Mouse (Mus musculus): Measurements from ENCODE around the gene Slc25a11.

Gene Slc25a11

GRCm38 (mm10) chr11:70650322-70651175 is 3.3 kb upstream of the Slc25a11 start:
- DNase-seq (ENCODE audit: low spot score): no peak

DNA sequence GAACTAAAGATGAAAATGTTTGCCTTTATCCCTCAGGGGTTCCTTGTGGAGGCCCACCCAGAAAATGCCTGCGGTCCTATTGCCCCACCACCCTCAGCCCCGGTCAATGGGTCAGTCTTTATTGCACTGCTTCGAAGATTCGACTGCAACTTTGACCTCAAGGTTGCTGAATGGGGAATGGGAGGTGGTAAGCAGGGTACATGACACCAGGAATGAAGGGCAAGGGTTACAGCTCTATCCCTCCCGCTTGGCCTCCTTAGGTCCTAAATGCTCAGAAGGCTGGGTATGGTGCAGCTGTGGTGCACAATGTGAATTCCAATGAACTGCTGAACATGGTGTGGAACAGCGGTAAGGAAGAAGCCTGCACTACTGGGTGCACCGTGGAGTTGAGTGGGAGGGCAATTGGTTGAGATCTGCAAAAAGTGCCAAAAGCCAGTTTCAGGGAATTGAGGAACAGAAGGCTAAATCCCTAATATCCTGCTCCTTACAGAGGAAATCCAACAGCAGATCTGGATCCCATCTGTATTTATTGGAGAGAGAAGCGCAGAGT is 2.0 kb upstream of the Slc25a11 start:
- no peak for DNase-seq (ENCODE audit: low spot score)

GRCm38 (mm10) chr11:70648512-70648911 is 1.2 kb upstream of the Slc25a11 start:
- DNase-seq (ENCODE audit: low spot score): no peak

DNA sequence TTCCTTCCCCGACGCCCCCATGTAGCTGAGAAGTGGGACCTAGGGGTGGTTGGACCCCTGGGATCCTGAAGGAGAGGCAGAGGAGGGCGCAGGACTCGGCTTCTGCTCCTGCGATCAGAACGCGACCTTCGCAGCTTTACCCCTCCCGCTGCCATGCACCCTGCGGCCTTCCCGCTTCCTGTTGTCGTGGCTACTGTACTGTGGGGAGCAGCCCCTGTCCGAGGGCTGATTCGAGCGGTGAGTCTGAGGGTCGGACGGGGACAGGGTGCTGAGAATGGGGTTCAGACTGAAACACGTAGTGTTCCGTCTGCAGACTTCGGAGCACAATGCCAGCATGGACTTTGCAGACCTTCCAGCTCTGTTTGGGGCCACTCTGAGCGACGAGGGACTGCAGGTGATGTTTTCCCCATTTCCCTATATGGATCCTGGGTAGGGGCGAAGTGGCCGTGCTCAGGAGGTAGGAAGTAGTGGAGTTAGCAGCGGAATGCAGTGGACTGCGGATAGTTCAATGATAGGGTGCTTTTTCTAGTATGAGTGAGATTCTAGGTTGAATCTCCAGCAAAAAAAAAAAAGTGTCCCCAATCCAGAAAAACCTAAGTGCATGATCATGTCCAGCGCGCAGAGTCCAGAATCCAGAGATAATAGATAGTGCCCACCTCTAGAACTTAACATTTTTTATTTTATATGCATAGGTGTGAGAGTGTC is 589 bp upstream of the Slc25a11 start:
- DNase-seq (ENCODE audit: low spot score): no peak

DNA sequence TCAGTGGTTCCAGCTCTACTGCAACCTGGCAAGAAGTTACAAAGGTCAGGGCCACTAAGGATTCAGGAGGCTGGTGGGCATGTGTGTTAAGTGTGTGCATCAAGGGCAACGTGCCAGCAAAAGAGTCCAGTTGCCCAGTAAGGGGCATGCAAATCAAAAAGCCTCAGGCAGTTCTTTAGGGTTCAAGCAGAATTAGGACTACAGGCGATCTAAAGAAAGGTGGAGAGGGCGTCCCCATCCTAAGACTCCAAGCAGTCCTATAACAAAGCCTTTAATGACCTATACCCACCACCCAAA is 1.1 kb downstream of the Slc25a11 start:
- no peak for DNase-seq (ENCODE audit: low spot score)

GRCm38 (mm10) chr11:70645461-70646258 is 1.6 kb downstream of the Slc25a11 start:
- no peak for DNase-seq (ENCODE audit: low spot score)

DNA sequence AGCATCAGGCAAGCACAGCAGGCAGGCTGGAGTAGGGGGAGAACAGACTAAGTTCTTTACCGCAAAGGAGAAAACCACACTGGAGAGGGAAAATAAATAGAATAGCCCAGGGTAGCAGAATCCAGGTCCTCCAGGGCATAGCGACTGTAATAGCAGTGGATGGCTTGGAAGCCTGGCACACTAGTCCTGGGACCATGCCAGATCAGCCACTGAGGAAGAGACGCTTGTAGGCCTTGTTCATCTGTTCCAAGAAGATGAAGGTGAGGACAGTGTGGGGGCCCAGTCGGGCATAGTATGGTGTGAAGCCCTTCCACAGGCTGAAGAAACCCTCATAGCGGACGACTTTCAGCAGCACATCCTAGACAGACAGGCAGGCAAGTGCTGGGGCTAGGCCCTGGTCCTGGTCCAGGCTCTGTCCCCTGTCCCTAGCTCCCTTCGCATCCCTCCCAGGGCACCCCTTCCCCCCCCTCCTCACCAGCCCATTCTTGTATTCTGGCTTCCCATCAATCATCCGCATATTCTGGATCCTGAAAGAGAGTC is 2.6 kb downstream of the Slc25a11 start:
- no peak for DNase-seq (ENCODE audit: low spot score)

DNA sequence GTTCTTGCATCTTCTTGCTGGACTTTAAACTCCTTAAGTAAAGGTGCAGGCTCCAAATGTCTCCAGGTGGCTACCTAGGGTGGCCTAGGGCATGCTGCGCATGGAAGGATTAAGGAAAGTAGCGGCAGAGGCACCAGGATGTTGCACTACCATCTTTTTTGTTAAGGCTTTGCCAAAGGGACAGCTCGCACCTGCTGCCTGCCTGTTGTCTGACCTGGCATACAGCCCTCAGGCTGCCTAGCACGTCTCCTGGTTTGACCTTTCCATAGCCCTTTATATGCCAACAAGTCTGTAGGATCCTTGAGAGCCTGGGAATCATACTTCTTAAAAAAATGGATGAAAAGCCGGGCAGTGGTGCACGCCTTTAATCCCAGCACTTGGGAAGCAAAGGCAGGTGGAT is 4.2 kb downstream of the Slc25a11 start:
- no peak for DNase-seq (ENCODE audit: low spot score)

DNA sequence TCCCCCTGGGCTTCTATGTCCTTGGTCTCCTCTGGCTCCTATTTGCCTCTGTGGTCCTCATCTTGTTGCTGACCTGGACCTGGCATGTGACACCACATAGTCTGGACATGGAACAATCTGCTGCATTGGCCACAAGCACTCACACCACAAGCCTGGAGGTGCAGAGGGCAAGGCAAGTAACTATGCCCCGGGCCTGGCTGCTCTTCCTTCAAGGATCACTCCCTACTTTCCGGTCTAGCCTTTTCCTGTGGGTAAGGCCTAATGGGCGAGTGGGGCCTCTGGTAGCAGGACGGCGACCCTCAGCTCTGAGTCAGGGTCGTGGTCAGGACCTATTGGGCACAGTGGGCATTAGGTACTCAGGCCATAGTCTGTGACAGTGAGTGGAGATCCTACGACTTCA is 6.0 kb downstream of the Slc25a11 start:
- DNase-seq (ENCODE audit: low spot score): no peak

DNA sequence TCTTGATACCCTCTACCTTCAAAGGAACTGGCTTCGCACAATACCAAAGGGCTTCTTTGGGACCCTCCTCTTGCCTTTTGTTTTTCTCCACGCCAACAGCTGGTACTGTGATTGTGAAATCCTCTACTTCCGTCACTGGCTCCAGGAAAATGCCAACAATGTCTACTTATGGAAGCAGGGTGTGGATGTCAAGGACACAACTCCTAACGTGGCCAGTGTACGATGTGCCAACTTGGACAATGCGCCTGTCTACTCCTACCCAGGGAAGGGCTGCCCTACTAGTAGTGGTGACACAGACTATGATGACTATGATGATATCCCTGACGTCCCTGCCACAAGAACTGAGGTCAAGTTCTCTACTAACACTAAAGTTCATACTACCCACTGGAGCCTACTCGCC is 7.3 kb downstream of the Slc25a11 start:
- no peak for DNase-seq (ENCODE audit: low spot score)

DNA sequence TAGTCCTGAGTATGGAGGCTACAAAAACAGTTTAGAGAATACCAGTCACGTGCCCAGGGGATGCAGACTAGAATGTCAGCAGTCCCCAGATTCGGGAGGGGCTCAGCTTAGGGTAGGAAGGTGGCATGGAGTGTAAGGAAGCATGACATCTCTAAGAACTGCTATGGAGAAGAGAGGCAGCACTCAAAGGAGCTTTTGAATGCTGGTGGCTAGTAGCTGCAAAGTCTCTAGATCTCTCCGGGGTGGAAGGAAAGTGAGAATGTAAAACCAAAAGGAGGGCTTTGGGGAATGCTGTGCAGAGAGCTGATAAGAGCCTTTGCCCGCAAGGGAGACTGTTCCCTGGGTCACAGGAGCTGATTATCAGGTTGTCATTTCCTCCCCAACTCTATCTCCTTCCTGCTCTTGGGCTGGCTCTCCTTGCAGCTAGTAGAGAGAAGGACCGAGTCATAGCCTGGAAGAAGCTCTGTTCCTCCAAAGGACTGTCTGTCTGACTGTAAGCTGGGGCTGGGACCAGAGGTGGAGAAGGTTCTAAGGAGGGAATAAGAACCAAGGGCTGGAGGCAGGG is 8.5 kb downstream of the Slc25a11 start, which contains the start of gene Gp1ba:
TSS of gene Gp1ba (plus strand) at position 409 of the 565 bp plus-strand sequence.
- DNase-seq (ENCODE audit: low spot score): no peak

- no peak for DNase-seq (ENCODE audit: low spot score)
Measured at GRCm38 (mm10) chr11:70638293-70638692, 9.0 kb downstream of the Slc25a11 start.

DNA sequence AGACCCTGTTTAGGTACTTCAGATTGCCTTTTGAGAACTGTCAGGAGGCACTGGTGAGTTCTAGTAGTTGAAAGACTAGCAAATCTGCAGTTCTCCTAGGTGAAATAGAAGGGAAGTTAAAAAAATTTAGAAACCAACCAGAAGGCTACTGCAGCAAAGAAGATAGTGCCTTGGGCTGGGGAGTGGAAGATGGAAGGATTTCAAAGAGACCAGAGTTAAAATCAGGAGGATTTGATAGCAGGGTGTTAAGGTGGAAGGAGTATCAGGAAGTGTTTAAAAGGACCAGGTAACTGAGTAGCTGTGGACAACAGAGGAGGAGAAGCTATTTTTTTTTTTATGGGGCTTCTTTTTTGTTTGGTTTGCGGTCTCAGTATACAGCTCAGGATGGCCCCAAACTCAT is 9.5 kb downstream of the Slc25a11 start:
- DNase-seq (ENCODE audit: low spot score): no peak

DNA sequence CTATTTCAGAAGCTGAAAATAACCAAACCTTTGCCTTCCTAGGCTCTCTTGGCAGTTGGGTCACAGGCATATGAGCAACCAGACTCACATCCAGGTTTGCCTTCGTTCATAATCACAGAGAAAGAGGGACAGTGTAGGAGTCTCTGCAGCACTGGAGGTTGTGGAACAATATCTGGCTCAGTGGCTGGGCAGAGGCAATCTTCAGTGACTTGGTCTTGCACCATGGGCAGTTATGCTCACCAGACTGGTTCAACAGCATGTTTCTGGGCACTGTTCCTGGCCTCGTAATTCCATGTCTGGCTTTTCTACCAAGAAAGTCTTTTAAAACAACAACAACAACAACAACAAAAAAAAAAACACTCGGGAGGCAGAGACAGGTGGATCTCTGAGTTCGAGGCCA is 11.7 kb downstream of the Slc25a11 start:
- DNase-seq (ENCODE audit: low spot score): peak; percentile 62

- DNase-seq (ENCODE audit: low spot score): no peak
Measured at GRCm38 (mm10) chr11:70630129-70630528, 17.1 kb downstream of the Slc25a11 start.

DNA sequence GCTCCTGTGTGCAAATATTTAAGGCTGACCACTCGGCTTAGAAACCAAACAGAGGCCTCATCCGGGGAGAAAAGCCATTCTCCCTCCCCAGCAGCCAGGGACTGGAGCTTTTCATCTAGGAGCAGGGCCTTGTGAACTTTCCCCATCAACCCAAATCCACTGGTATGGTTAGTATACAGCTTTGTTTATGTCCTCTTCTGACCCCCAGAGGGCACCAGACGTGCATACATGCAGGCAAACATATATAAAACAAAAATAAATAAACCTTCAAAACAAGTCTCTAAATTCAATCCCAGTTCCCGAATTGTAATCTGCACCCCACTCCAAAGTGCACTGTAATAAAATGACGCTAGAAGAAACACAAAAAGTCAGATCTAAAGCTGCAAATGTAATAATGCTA is 17.7 kb downstream of the Slc25a11 start:
- no peak for DNase-seq (ENCODE audit: low spot score)

- DNase-seq (ENCODE audit: low spot score): no peak
Measured at GRCm38 (mm10) chr11:70628431-70628830, 18.8 kb downstream of the Slc25a11 start.

GRCm38 (mm10) chr11:70626877-70627276 is 20.4 kb downstream of the Slc25a11 start:
- no peak for DNase-seq (ENCODE audit: low spot score)

GRCm38 (mm10) chr11:70625473-70625872 is 21.8 kb downstream of the Slc25a11 start:
- no peak for DNase-seq (ENCODE audit: low spot score)

DNA sequence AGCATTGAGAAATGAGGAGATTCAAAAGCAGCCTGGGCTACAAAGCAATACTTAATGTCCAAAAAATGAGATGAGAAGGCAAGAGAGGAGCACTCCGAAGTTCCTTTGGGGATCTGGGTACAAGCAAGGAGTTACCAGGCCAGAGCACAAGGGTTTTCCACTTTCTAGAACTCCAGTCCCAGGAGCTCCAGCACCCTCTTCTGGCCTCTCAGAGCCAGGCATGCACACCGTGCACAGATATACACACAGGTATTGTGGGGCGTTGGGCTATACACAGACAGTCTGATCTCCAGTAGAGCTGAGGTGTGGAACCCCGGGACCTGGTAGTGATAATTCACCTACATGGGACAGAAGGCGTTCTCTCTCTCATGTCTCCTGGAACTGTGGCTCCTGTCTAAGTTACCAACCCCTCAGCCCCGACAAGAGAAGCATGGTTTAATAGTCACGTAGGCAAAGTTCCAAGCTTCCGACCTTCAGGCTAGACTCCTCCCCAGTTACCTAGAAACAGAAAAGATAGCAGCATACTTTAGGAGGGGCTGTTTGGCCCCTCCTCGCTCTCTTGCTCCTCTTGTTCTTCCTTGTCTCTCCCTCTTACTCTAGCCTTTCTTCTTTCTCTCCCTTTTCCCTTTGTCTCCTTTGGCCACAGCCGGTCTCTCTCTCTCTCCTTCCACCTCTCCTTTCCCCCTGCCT is 24.1 kb downstream of the Slc25a11 start:
- DNase-seq (ENCODE audit: low spot score): no peak

Measured in adipocyte (in vitro differentiated cells).